Mouse (Mus musculus): ENCODE measurements around the gene Tmem50a. TPM values are rescaled to one million over a fixed set of nuclear protein-coding genes. Genes with fewer than 3 reads are reported as not detected.

The Tmem50a gene
- total and polyA plus RNA-seq, 2 experiments from 2014 or later, result 206 to 262 TPM

GRCm38 (mm10) chr4:134862996-134863395 lies 51.8 kb downstream of the Tmem50a start:
- DNase-seq (ENCODE audit: low spot score) (no peak), ATAC-seq (ENCODE audit: low FRiP score) (no peak)
- Histone ChIP-seq H3K4me1 (ENCODE audit: insufficient read depth, low read length) (no peaks in the 10 kb centered on the region), H3K9me3 (ENCODE audit: low read length) (no peaks in the 10 kb centered on the region), H3K27ac (ENCODE audit: low read depth, low read length) (no peak overlapping the region), H3K9ac (replicated peaks; ENCODE audit: low read length, poor library complexity, severe bottlenecking) (no peak overlapping the region), H3K27me3 (ENCODE audit: insufficient read depth, low read length) (no peaks in the 10 kb centered on the region), H3K36me3 (ENCODE audit: insufficient read depth, low read length) (no peaks in the 10 kb centered on the region), H3K4me2 (ENCODE audit: low read depth, low read length, poor library complexity, severe bottlenecking) (no peak overlapping the region), H3K4me3 (ENCODE audit: low read depth, low read length) (no peak overlapping the region)
- no peak for TF ChIP-seq CTCF (IDR thresholded peaks at IDR 0.05)
- 83% methylated on average over 7 of the region's 7 CpGs for WGBS

GRCm38 (mm10) chr4:134861884-134862283 lies 52.9 kb downstream of the Tmem50a start:
- no peak overlapping the region for H3K27ac ChIP-seq (ENCODE audit: low read depth, low read length)
- H3K4me3 ChIP-seq (ENCODE audit: low read depth, low read length), result no peak overlapping the region
- no peaks in the 10 kb centered on the region for H3K36me3 ChIP-seq (ENCODE audit: insufficient read depth, low read length)
- WGBS, result 88% methylated on average over 6 of the region's 6 CpGs
- H3K9me3 ChIP-seq (ENCODE audit: low read length), result no peaks in the 10 kb centered on the region
- DNase-seq (ENCODE audit: low spot score), result no peak
- TF ChIP-seq CTCF (IDR thresholded peaks at IDR 0.05), result no peak
- no peak overlapping the region for H3K4me2 ChIP-seq (ENCODE audit: low read depth, low read length, poor library complexity, severe bottlenecking)
- H3K27me3 ChIP-seq (ENCODE audit: insufficient read depth, low read length), result no peaks in the 10 kb centered on the region
- no peaks in the 10 kb centered on the region for H3K4me1 ChIP-seq (ENCODE audit: insufficient read depth, low read length)
- no peak for ATAC-seq (ENCODE audit: low FRiP score)
- H3K9ac ChIP-seq (replicated peaks; ENCODE audit: low read length, poor library complexity, severe bottlenecking), result no peak overlapping the region

GRCm38 (mm10) chr4:134858494-134858893 lies 56.3 kb downstream of the Tmem50a start:
- H3K27ac ChIP-seq (ENCODE audit: low read depth, low read length), result no peak overlapping the region
- no peaks in the 10 kb centered on the region for H3K9me3 ChIP-seq (ENCODE audit: low read length)
- H3K27me3 ChIP-seq (ENCODE audit: insufficient read depth, low read length), result no peaks in the 10 kb centered on the region
- H3K4me1 ChIP-seq (ENCODE audit: insufficient read depth, low read length), result no peaks in the 10 kb centered on the region
- DNase-seq (ENCODE audit: low spot score) (no peak), ATAC-seq (ENCODE audit: low FRiP score) (no peak)
- WGBS, result 90% methylated on average over 4 of the region's 4 CpGs
- no peak overlapping the region for H3K4me2 ChIP-seq (ENCODE audit: low read depth, low read length, poor library complexity, severe bottlenecking)
- no peak overlapping the region for H3K9ac ChIP-seq (replicated peaks; ENCODE audit: low read length, poor library complexity, severe bottlenecking)
- TF ChIP-seq CTCF (IDR thresholded peaks at IDR 0.05), result no peak
- no peak overlapping the region for H3K4me3 ChIP-seq (ENCODE audit: low read depth, low read length)
- H3K36me3 ChIP-seq (ENCODE audit: insufficient read depth, low read length), result no peaks in the 10 kb centered on the region

GRCm38 (mm10) chr4:134856501-134856900 lies 58.3 kb downstream of the Tmem50a start:
- Histone ChIP-seq H3K9ac (replicated peaks; ENCODE audit: low read length, poor library complexity, severe bottlenecking) (no peak overlapping the region), H3K4me3 (ENCODE audit: low read depth, low read length) (no peak overlapping the region), H3K27me3 (ENCODE audit: insufficient read depth, low read length) (no peaks in the 10 kb centered on the region), H3K4me1 (ENCODE audit: insufficient read depth, low read length) (0 out of 2 replicates have a peak, but pooled peaks cover 4% of the 10 kb centered on the region), H3K4me2 (ENCODE audit: low read depth, low read length, poor library complexity, severe bottlenecking) (no peak overlapping the region), H3K9me3 (ENCODE audit: low read length) (no peaks in the 10 kb centered on the region), H3K27ac (ENCODE audit: low read depth, low read length) (no peak overlapping the region), H3K36me3 (ENCODE audit: insufficient read depth, low read length) (no peaks in the 10 kb centered on the region)
- DNase-seq (ENCODE audit: low spot score), result no peak
- TF ChIP-seq CTCF (IDR thresholded peaks at IDR 0.05), result no peak
- 29% methylated on average over 5 of the region's 5 CpGs for WGBS
- ATAC-seq (ENCODE audit: low FRiP score), result no peak

- ATAC-seq (ENCODE audit: low FRiP score), result no peak
- Histone ChIP-seq H3K9ac (replicated peaks; ENCODE audit: low read length, poor library complexity, severe bottlenecking) (no peak overlapping the region), H3K4me1 (ENCODE audit: insufficient read depth, low read length) (peaks cover 8% of the 10 kb centered on the region; the same call in 1 of the 2 replicates), H3K27me3 (ENCODE audit: insufficient read depth, low read length) (no peaks in the 10 kb centered on the region), H3K9me3 (ENCODE audit: low read length) (no peaks in the 10 kb centered on the region), H3K36me3 (ENCODE audit: insufficient read depth, low read length) (no peaks in the 10 kb centered on the region), H3K4me3 (ENCODE audit: low read depth, low read length) (no peak overlapping the region), H3K4me2 (ENCODE audit: low read depth, low read length, poor library complexity, severe bottlenecking) (no peak overlapping the region), H3K27ac (ENCODE audit: low read depth, low read length) (no peak overlapping the region)
- TF ChIP-seq CTCF (IDR thresholded peaks at IDR 0.05), result no peak
- WGBS, result 66% methylated on average over 5 of the region's 5 CpGs
- DNase-seq (ENCODE audit: low spot score), result no peak
Observed at GRCm38 (mm10) chr4:134856056-134856455, 58.8 kb downstream of the Tmem50a start.

GRCm38 (mm10) chr4:134855371-134855770 lies 59.5 kb downstream of the Tmem50a start:
- Histone ChIP-seq H3K27me3 (ENCODE audit: insufficient read depth, low read length) (no peaks in the 10 kb centered on the region), H3K9me3 (ENCODE audit: low read length) (no peaks in the 10 kb centered on the region), H3K27ac (ENCODE audit: low read depth, low read length) (no peak overlapping the region), H3K4me2 (ENCODE audit: low read depth, low read length, poor library complexity, severe bottlenecking) (no peak overlapping the region), H3K36me3 (ENCODE audit: insufficient read depth, low read length) (no peaks in the 10 kb centered on the region), H3K9ac (replicated peaks; ENCODE audit: low read length, poor library complexity, severe bottlenecking) (no peak overlapping the region), H3K4me3 (ENCODE audit: low read depth, low read length) (no peak overlapping the region), H3K4me1 (ENCODE audit: insufficient read depth, low read length) (peaks cover 14% of the 10 kb centered on the region; the same call in 1 of the 2 replicates)
- WGBS, result 38% methylated on average over 3 of the region's 3 CpGs
- no peak for TF ChIP-seq CTCF (IDR thresholded peaks at IDR 0.05)
- DNase-seq (ENCODE audit: low spot score) (no peak), ATAC-seq (ENCODE audit: low FRiP score) (no peak)
